Mouse (Mus musculus) adrenal gland, adult 2 months (tissue): ENCODE measurements around the gene Cfap45. TPM values are rescaled to one million over a fixed set of nuclear protein-coding genes. Genes with fewer than 3 reads are reported as not detected.

Experiments used
- DNase-seq: peaks from one replicate; pipeline ENCODE4 v3.0.0; 2021
- polyA plus RNA-seq: library from polyadenylated mRNA; depleted of rRNA; stranded (reverse); fragments of >200 nt; gene quantifications from 2 replicates; pipeline ENCODE4 v1.2.3, GENCODE M21; 2012; rRNA removed
- total RNA-seq, 2 experiments: library from RNA; stranded (reverse); gene quantifications; 2 replicates each; pipeline ENCODE4 v1.2.3; 2021

The Cfap45 gene
- total and polyA plus RNA-seq, 3 experiments = 0.15 to 0.37 (median 0.31) TPM

- peak; percentile 93 for DNase-seq
Measured at GRCm38 (mm10) chr1:172562641-172563464, 42.3 kb downstream of the Cfap45 start.

DNA sequence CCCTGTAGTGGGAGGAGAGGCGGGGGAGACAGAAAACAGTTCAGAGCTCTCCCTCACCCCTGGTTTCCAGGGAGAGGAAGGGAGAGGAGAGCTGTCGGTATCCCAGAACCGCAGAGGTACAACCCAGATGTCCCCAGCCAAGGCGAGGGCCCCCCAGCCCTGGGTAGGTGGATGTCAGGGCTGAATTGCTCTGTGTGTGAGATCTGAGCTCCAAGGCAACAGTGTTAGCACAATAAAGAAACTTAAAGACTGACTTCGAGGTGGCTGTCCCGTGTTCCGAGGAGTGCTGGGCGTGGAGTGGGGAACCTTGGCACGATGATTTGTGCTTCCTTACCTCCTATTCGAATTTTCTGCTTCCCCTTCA lies 42.8 kb downstream of the Cfap45 start:
- DNase-seq = no peak

DNA sequence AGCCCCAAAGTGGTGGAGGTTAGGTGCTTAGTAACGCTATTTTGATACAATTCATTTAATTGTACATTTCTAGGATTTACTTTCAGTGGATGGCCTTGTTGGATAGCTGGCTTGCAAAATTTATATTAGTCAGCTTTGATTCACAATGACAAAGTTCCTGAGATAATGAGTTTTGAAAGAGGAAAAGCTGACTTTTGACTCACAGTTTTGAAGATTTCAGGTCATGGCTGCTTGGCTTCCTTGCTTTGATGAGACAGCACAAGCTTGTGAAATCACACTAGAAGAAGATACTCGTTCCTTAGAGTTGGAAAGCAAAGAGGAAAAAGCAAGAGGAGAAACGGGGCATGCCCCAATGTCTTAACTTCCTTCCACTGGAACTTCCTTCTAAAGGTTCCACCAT lies 45.5 kb downstream of the Cfap45 start:
- DNase-seq = peak; percentile 49

DNA sequence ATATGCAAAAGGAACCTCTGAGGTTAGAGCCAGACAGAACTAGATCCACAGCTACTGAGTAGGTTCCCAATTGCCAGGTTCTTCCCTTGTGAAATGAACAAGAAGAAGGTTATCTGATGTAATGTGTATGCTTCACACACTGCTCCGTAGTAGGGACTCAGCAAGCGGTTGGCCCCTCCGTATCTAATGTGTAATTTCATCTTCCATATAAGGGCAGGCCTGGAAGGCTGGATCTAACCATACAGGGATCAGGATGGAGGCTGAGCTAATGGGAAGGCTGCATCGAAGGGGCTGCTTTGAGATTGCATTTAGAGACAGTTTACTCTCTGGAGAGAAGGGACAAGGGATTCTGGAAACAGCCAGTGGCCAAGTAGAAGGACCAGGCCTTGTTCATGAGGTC lies 47.2 kb downstream of the Cfap45 start:
- no peak for DNase-seq

GRCm38 (mm10) chr1:172580116-172580515 lies 59.5 kb downstream of the Cfap45 start:
- peak; percentile 31 for DNase-seq

- no peak for DNase-seq
Measured at GRCm38 (mm10) chr1:172582436-172582835, 61.8 kb downstream of the Cfap45 start.

DNA sequence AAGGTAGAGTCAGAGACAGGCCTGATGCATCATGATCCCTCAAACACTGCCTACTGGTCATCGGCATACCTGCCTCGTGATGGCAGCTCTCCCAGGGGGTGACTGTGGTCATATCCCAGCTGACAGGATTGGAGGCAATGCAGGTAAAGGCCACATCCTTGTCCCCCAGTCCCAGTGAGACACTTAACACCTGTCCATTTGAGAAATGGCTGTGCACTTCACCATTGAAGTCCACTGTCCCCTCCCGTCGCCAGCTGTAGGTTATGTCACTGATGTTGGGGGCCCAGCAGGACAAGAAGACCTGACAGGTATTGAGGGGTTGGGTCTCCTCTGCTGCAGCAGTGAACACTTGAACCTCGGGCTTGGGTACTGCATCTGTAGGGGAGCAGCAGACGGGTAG lies 63.7 kb downstream of the Cfap45 start:
- DNase-seq = no peak

DNA sequence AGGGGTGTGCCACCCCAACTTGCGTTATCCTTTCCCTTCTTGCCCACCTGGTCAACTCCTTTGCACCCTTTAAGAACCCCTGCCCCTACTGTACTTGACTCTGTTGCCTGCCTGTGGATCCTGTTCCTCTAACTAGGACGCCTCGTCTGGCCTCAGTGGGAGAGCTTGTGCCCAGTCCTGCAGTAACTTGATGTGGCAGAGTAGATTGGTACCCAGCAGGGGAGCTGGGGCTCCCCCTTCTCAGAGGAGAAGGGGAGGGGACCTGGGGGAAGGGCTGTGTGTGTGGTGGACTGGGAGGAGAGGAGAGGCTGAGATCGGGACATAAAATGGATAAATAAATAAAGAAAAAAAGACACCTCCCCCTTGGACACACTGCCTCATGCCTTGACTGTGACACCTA lies 64.4 kb downstream of the Cfap45 start:
- no peak for DNase-seq

DNA sequence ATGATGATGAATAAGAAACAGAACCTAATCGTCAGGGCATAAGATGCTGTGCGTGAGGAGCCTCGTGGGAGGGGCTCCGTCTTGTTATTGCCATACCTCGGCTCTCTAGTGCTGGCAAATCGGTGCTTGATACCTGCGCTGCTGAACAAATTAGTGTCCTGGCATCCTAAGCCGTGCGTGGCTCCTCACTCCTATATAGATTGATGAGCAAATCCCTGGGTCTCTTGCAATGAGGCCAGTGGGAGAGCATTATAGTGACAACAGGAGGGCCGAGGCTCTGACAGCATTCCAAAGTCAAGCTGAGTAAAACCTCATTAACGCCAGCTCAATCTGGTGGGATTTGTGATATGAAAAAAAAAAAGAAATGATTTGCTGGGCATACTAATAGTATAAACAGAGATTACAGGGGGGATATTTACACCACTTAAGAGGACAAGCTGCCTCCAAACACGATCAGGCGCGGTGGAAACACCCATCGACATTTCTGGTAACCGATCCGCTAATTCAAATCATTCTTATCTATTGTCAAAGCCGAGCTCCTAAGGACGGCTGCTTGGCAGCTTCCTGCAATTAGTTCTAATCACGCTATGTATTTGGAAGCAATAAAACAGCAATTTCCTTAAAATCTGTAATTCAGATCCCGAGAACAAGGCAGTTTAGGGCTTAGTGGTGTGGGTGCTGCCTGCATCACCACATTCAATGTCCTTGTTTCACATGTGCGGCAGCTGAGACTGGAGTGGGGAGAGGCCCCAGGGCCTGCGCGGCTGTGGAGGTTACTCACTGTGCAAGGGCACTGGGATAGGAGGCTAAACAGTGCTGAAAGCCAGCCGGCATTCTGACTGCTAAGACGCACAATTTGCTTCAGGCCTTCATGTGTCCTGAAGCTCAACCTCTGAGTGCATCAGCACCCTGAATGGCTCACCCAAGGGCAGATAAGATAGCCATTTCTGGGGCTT lies 65.3 kb downstream of the Cfap45 start:
- DNase-seq = peak; percentile 37

DNA sequence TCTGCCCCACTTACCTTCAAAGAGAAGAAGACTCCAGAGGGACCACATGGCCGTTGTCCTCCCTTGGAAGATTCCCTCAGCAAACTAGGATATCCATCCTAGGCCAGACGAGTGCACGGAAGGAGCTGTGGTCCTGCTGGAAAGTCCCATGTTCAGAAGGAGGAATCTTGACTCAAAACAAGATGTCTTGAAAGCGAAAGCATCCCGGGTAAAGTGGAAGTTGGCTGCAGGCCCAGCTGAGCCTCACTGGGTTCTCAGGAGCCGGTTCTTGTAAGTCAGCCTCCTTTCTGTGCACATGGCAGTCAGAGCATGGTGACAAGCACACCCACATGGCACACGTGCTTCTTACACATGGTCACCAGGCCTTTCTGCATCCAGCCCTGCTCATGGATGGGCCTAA lies 69.8 kb downstream of the Cfap45 start, which contains the start of gene Slamf8:
Gene Slamf8 (minus strand): TSS at position 184 of the 400 bp plus-strand sequence.
- peak; percentile 25 for DNase-seq

DNA sequence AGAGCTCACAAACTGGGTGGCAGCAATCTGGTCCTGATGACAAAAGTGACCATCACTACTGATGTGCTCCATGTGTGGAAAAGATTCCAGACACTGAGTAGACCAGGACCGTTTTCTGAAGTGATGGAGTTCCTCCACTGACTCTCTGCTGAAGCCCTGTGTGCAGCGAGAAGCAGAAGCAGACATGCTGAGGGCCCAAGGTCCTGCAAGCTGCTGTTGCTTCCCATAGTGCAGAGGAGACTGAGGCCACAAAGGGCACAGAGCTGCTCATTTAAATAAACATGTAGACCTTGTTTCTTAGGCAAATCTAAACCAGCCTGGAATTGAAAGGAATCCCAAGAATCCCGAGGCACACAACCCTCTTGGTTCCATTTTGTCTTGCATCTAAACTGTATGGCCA lies 72.7 kb downstream of the Cfap45 start:
- no peak for DNase-seq

DNA sequence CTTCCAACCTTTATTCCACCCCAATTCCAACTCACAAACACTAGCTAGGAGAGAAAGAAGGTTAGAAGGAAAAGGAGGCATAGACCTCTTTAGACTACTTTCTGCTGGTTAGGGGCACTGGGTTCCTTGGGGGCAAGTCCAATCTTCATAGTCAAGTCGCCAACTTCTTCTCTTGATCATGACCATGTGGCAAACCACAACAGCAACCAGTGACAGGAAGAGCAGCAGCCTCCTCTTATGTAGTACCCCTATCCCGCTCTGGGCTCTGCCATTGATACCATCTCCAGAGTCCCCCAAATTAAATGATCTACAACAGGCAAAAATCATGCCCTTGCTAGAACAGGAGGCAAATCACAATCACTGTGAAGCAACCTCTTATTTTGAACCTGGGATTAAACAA lies 73.4 kb downstream of the Cfap45 start:
- no peak for DNase-seq

GRCm38 (mm10) chr1:172594495-172594894 lies 73.9 kb downstream of the Cfap45 start:
- DNase-seq = peak; percentile 36

Other genes starting within 250 kb of the Cfap45 start
- gene Atp1a2, start 222.7 kb upstream of the Cfap45 start, total RNA-seq = 100 to 1,000 TPM; 126 to 247 TPM
- 57.3 and 85.0 TPM in 2 replicates for gene Atp1a2, start 222.7 kb upstream of the Cfap45 start, polyA plus RNA-seq
- under 1 TPM; 0.09 to 0.17 TPM for gene Kcnj9, start 191.5 kb upstream of the Cfap45 start, total RNA-seq
- gene Kcnj9, start 191.5 kb upstream of the Cfap45 start, polyA plus RNA-seq = 0.67 and 0.85 TPM in 2 replicates
- gene Kcnj10, start 179.6 kb upstream of the Cfap45 start, total RNA-seq = 1 to 10 TPM; 1.0 to 1.1 TPM
- gene Kcnj10, start 179.6 kb upstream of the Cfap45 start, polyA plus RNA-seq = 0.99 and 1.1 TPM in 2 replicates
- 10 to 100 TPM in 1 of 2 experiments, 1 to 10 TPM in 1; 9.2 to 11.2 TPM for gene Pigm, start 144.3 kb upstream of the Cfap45 start, total RNA-seq
- gene Pigm, start 144.3 kb upstream of the Cfap45 start, polyA plus RNA-seq = 10.4 and 11.0 TPM in 2 replicates
- gene Slamf9, start 45.4 kb upstream of the Cfap45 start, total RNA-seq = 1 to 10 TPM; 3.2 to 7.9 TPM
- gene Slamf9, start 45.4 kb upstream of the Cfap45 start, polyA plus RNA-seq = 4.5 and 4.9 TPM in 2 replicates
- 1 to 10 TPM in 1 of 2 experiments, under 1 TPM in 1; 0.78 to 3.8 TPM for gene Igsf9, start 39.0 kb upstream of the Cfap45 start, total RNA-seq
- gene Igsf9, start 39.0 kb upstream of the Cfap45 start, polyA plus RNA-seq = 7.4 and 7.9 TPM in 2 replicates
- gene Tagln2, start 20.8 kb upstream of the Cfap45 start, total RNA-seq = 100 to 1,000 TPM in 1 of 2 experiments, 10 to 100 TPM in 1; 60.9 to 108 TPM
- 89.5 and 121 TPM in 2 replicates for gene Tagln2, start 20.8 kb upstream of the Cfap45 start, polyA plus RNA-seq
- gene Vsig8, start 35.1 kb downstream of the Cfap45 start, total RNA-seq = under 1 TPM; 0.24 to 0.61 TPM
- 1.6 and 2.1 TPM in 2 replicates for gene Vsig8, start 35.1 kb downstream of the Cfap45 start, polyA plus RNA-seq
- gene Slamf8, start 69.8 kb downstream of the Cfap45 start, total RNA-seq = 1 to 10 TPM in 1 of 2 experiments, under 1 TPM in 1; 0.49 to 1.1 TPM
- gene Slamf8, start 69.8 kb downstream of the Cfap45 start, polyA plus RNA-seq = 0.98 and 1.1 TPM in 2 replicates
- not detected for gene Fcrl6, start 81.8 kb downstream of the Cfap45 start, total RNA-seq
- not detected in 2 replicates for gene Fcrl6, start 81.8 kb downstream of the Cfap45 start, polyA plus RNA-seq
- 1 to 10 TPM; 7.0 to 7.3 TPM for gene Dusp23, start 112.2 kb downstream of the Cfap45 start, total RNA-seq
- gene Dusp23, start 112.2 kb downstream of the Cfap45 start, polyA plus RNA-seq = 29.4 and 32.0 TPM in 2 replicates
- gene Crp, start 177.3 kb downstream of the Cfap45 start, total RNA-seq = 1 to 10 TPM in 1 of 2 experiments, not detected in 1; 1.0 TPM
- not detected in 2 replicates for gene Crp, start 177.3 kb downstream of the Cfap45 start, polyA plus RNA-seq